Mouse (Mus musculus): ENCODE results near the gene Rhcg.

The Rhcg gene

GRCm38 (mm10) chr7:79617418-79617817 is at the start of gene Rhcg:
Gene Rhcg (minus strand): TSS chr7:79617657.
- no peak for DNase-seq (ENCODE audit: low read depth, low spot score)

GRCm38 (mm10) chr7:79666690-79667089 is 49.2 kb upstream of the Rhcg start:
- DNase-seq (ENCODE audit: low read depth, low spot score): no peak

GRCm38 (mm10) chr7:79661253-79661890 is 43.9 kb upstream of the Rhcg start:
- DNase-seq (ENCODE audit: low read depth, low spot score): no peak

- DNase-seq (ENCODE audit: low read depth, low spot score): no peak
Observed at GRCm38 (mm10) chr7:79660291-79661150, 43.1 kb upstream of the Rhcg start.

- peak; percentile 95 for DNase-seq (ENCODE audit: low read depth, low spot score)
Observed at GRCm38 (mm10) chr7:79659578-79660290, 42.3 kb upstream of the Rhcg start, which contains the start of gene Ticrr. Gene Ticrr (plus strand): TSS chr7:79660196.

- no peak for DNase-seq (ENCODE audit: low read depth, low spot score)
Observed at GRCm38 (mm10) chr7:79654586-79654985, 37.1 kb upstream of the Rhcg start.

GRCm38 (mm10) chr7:79654185-79654584 is 36.7 kb upstream of the Rhcg start:
- no peak for DNase-seq (ENCODE audit: low read depth, low spot score)

- no peak for DNase-seq (ENCODE audit: low read depth, low spot score)
Observed at GRCm38 (mm10) chr7:79649005-79649404, 31.5 kb upstream of the Rhcg start.

GRCm38 (mm10) chr7:79647233-79647632 is 29.8 kb upstream of the Rhcg start:
- DNase-seq (ENCODE audit: low read depth, low spot score): no peak

- no peak for DNase-seq (ENCODE audit: low read depth, low spot score)
Observed at GRCm38 (mm10) chr7:79631773-79632348, 14.4 kb upstream of the Rhcg start.

GRCm38 (mm10) chr7:79628271-79628913 is 10.9 kb upstream of the Rhcg start:
- no peak for DNase-seq (ENCODE audit: low read depth, low spot score)

- DNase-seq (ENCODE audit: low read depth, low spot score): no peak
Observed at GRCm38 (mm10) chr7:79626170-79626569, 8.7 kb upstream of the Rhcg start.

GRCm38 (mm10) chr7:79623086-79623485 is 5.6 kb upstream of the Rhcg start:
- DNase-seq (ENCODE audit: low read depth, low spot score): no peak

GRCm38 (mm10) chr7:79619493-79619892 is 2.0 kb upstream of the Rhcg start:
- no peak for DNase-seq (ENCODE audit: low read depth, low spot score)

- no peak for DNase-seq (ENCODE audit: low read depth, low spot score)
Observed at GRCm38 (mm10) chr7:79615941-79616340, 1.5 kb downstream of the Rhcg start.

GRCm38 (mm10) chr7:79615008-79615407 is 2.4 kb downstream of the Rhcg start:
- no peak for DNase-seq (ENCODE audit: low read depth, low spot score)

- DNase-seq (ENCODE audit: low read depth, low spot score): no peak
Observed at GRCm38 (mm10) chr7:79613314-79613713, 4.1 kb downstream of the Rhcg start.

- peak; percentile 21 for DNase-seq (ENCODE audit: low read depth, low spot score)
Observed at GRCm38 (mm10) chr7:79612783-79613182, 4.7 kb downstream of the Rhcg start.

- no peak for DNase-seq (ENCODE audit: low read depth, low spot score)
Observed at GRCm38 (mm10) chr7:79611901-79612300, 5.6 kb downstream of the Rhcg start.

- DNase-seq (ENCODE audit: low read depth, low spot score): no peak
Observed at GRCm38 (mm10) chr7:79607263-79607921, 10.1 kb downstream of the Rhcg start.

- DNase-seq (ENCODE audit: low read depth, low spot score): no peak
Observed at GRCm38 (mm10) chr7:79606766-79607165, 10.7 kb downstream of the Rhcg start.
